Mouse (Mus musculus) heart, embryonic 11.5 days (tissue): Measurements from ENCODE around the gene Mki67. TPM values are rescaled to one million over a fixed set of nuclear protein-coding genes. Genes with fewer than 3 reads are reported as not detected.
A peak's percentile ranks its signal among the peaks of the same experiment; 100 is the strongest.

Experiments
- ATAC-seq: fragments of 200-750 bp; cut with Nextera tagmentation; replicated peaks from 2 replicates; pipeline ENCODE4 v1.8.0; 2017; ENCODE audit warnings: moderate library complexity; ENCODE audit not compliant: insufficient number of reproducible peaks, low FRiP score, low TSS enrichment
- H3K27ac ChIP-seq: fragments of 300-500 bp; sonication (generic); 2 replicates; pipeline ENCODE4 v1.5.1; 2014; ENCODE audit warnings: mild to moderate bottlenecking, low read depth, low read length
- H3K27me3 ChIP-seq: fragments of 300-500 bp; sonication (generic); 2 replicates; pipeline ENCODE4 v1.6.1; 2014; ENCODE audit warnings: mild to moderate bottlenecking, low read length, mixed read lengths; ENCODE audit not compliant: control insufficient read depth, insufficient read depth
- H3K36me3 ChIP-seq: fragments of 300-500 bp; sonication (generic); 2 replicates; pipeline ENCODE4 v1.6.1; 2014; ENCODE audit warnings: mild to moderate bottlenecking, low read length, moderate library complexity, mixed read lengths; ENCODE audit not compliant: control insufficient read depth, insufficient read depth
- H3K4me1 ChIP-seq: fragments of 300-500 bp; sonication (generic); 2 replicates; pipeline ENCODE4 v1.6.1; 2014; ENCODE audit warnings: low read length; ENCODE audit not compliant: control insufficient read depth, insufficient read depth
- H3K4me2 ChIP-seq: fragments of 300-500 bp; sonication (generic); 2 replicates; pipeline ENCODE4 v1.6.1; 2014; ENCODE audit warnings: mild to moderate bottlenecking, moderate library complexity
- H3K4me3 ChIP-seq: fragments of 300-500 bp; sonication (generic); 2 replicates; pipeline ENCODE4 v1.5.1; 2014; ENCODE audit warnings: low read depth, low read length
- H3K9ac ChIP-seq: fragments of 300-500 bp; sonication (generic); 2 replicates; pipeline ENCODE4 v1.6.1; 2014; ENCODE audit warnings: mild to moderate bottlenecking, low read depth, low read length, moderate library complexity
- H3K9me3 ChIP-seq: fragments of 300-500 bp; sonication (generic); replicated peaks from 2 replicates; pipeline ENCODE4 v1.6.1; 2016; ENCODE audit warnings: low read length; ENCODE audit not compliant: control insufficient read depth
- WGBS: fragments of 180-500 bp; shearing (Covaris S2); extraction: QIAGEN DNeasy Blood & Tissue Kit; methylation state at CpG from one replicate; pipeline ENCODE4 v1.1.7; 2014; ENCODE audit not compliant: insufficient replicate concordance; 5-methylcytosine and 5-hydroxymethylcytosine counted together
- polyA plus RNA-seq: library from polyadenylated mRNA; unstranded; fragments of >200 nt; fragmentation: Nextera tagmentation; extraction: Ambion mirVana; gene quantifications from 2 replicates; pipeline ENCODE4 v1.2.1, GENCODE M21; 2014

Mki67 gene
- polyA plus RNA-seq, 1 experiment from 2014 or later, result 52.6 TPM

- no peaks in the 10 kb centered on the region for H3K27me3 ChIP-seq
- H3K4me1 ChIP-seq, result no peaks in the 10 kb centered on the region
- no peak overlapping the region for H3K27ac ChIP-seq
- no peaks in the 10 kb centered on the region for H3K9me3 ChIP-seq
- peak overlapping the region; percentile 27; the same call in 1 of the 2 replicates for H3K4me2 ChIP-seq
- no peak overlapping the region for H3K4me3 ChIP-seq
- ATAC-seq, result no peak
- WGBS, result 62% methylated on average over 6 of the region's 6 CpGs
- H3K9ac ChIP-seq, result no peak overlapping the region
- H3K36me3 ChIP-seq, result no peaks in the 10 kb centered on the region
These were observed 7.6 kb upstream of the Mki67 start for GRCm38 (mm10) chr7:135723672-135724341.

- Histone ChIP-seq H3K36me3 (no peaks in the 10 kb centered on the region), H3K4me2 (peak overlapping the region; percentile 22), H3K9ac (peak overlapping the region; percentile 34; the same call in 1 of the 2 replicates), H3K4me3 (no peak overlapping the region), H3K9me3 (no peaks in the 10 kb centered on the region), H3K27ac (peak overlapping the region; percentile 91), H3K27me3 (no peaks in the 10 kb centered on the region), H3K4me1 (no peaks in the 10 kb centered on the region; the same call in 1 of the 2 replicates)
- ATAC-seq, result peak; percentile 36; the same call in 1 of the 2 replicates
- WGBS, result 71% methylated on average over 6 of the region's 6 CpGs
These were observed 6.1 kb upstream of the Mki67 start for GRCm38 (mm10) chr7:135722011-135722838.

GRCm38 (mm10) chr7:135721436-135721992 lies 5.4 kb upstream of the Mki67 start:
- H3K9me3 ChIP-seq, result no peaks in the 10 kb centered on the region
- peak overlapping the region; percentile 91 for H3K27ac ChIP-seq
- H3K4me1 ChIP-seq, result peaks cover 5% of the 10 kb centered on the region
- no peak overlapping the region for H3K4me3 ChIP-seq
- ATAC-seq, result peak; percentile 86
- peak overlapping the region; percentile 43; the same call in 1 of the 2 replicates for H3K9ac ChIP-seq
- 36% methylated on average over 7 of the region's 7 CpGs for WGBS
- H3K4me2 ChIP-seq, result peak overlapping the region; percentile 39
- H3K27me3 ChIP-seq, result no peaks in the 10 kb centered on the region
- no peaks in the 10 kb centered on the region for H3K36me3 ChIP-seq

GRCm38 (mm10) chr7:135716968-135717557 lies 902 bp upstream of the Mki67 start:
- Histone ChIP-seq H3K4me3 (peak overlapping the region; percentile 97), H3K9ac (peak overlapping the region; percentile 52; the same call in 1 of the 2 replicates), H3K36me3 (no peaks in the 10 kb centered on the region), H3K9me3 (no peaks in the 10 kb centered on the region), H3K27me3 (no peaks in the 10 kb centered on the region), H3K4me1 (peaks cover 17% of the 10 kb centered on the region), H3K4me2 (peak overlapping the region; percentile 62), H3K27ac (no peak overlapping the region; the same call in 1 of the 2 replicates)
- 63% methylated on average over 7 of the region's 7 CpGs for WGBS
- no peak for ATAC-seq

GRCm38 (mm10) chr7:135716445-135716877 lies 300 bp upstream of the Mki67 start:
- Histone ChIP-seq H3K4me3 (peak overlapping the region; percentile 97), H3K27me3 (no peaks in the 10 kb centered on the region), H3K9ac (peak overlapping the region; percentile 99), H3K4me2 (peak overlapping the region; percentile 76), H3K4me1 (peaks cover 17% of the 10 kb centered on the region), H3K27ac (peak overlapping the region; percentile 84; the same call in 1 of the 2 replicates), H3K36me3 (no peaks in the 10 kb centered on the region), H3K9me3 (no peaks in the 10 kb centered on the region)
- WGBS, result 0% methylated on average over 20 of the region's 28 CpGs
- ATAC-seq, result peak; percentile 95

- Histone ChIP-seq H3K9me3 (no peaks in the 10 kb centered on the region), H3K4me1 (peaks cover 17% of the 10 kb centered on the region), H3K36me3 (0 out of 2 replicates have a peak, but pooled peaks cover 2% of the 10 kb centered on the region), H3K27ac (peak overlapping the region; percentile 84; the same call in 1 of the 2 replicates), H3K27me3 (no peaks in the 10 kb centered on the region), H3K4me2 (peak overlapping the region; percentile 76), H3K4me3 (peak overlapping the region; percentile 97), H3K9ac (peak overlapping the region; percentile 99)
- WGBS, result 1% methylated on average over 7 of the region's 7 CpGs
- no peak for ATAC-seq
These were observed 995 bp downstream of the Mki67 start for GRCm38 (mm10) chr7:135715166-135715565.

- H3K27ac ChIP-seq, result no peak overlapping the region
- peaks cover 5% of the 10 kb centered on the region; the same call in 1 of the 2 replicates for H3K36me3 ChIP-seq
- H3K4me3 ChIP-seq, result peak overlapping the region; percentile 97
- peak overlapping the region; percentile 76 for H3K4me2 ChIP-seq
- WGBS, result 79% methylated on average over 8 of the region's 8 CpGs
- no peaks in the 10 kb centered on the region for H3K9me3 ChIP-seq
- H3K9ac ChIP-seq, result peak overlapping the region; percentile 52
- no peaks in the 10 kb centered on the region for H3K27me3 ChIP-seq
- ATAC-seq, result no peak
- H3K4me1 ChIP-seq, result peaks cover 17% of the 10 kb centered on the region
These were observed 2.8 kb downstream of the Mki67 start for GRCm38 (mm10) chr7:135713326-135713725.

GRCm38 (mm10) chr7:135712534-135712933 lies 3.6 kb downstream of the Mki67 start:
- peak overlapping the region; percentile 76 for H3K4me2 ChIP-seq
- no peaks in the 10 kb centered on the region for H3K9me3 ChIP-seq
- peak overlapping the region; percentile 97 for H3K4me3 ChIP-seq
- H3K27me3 ChIP-seq, result no peaks in the 10 kb centered on the region
- no peak overlapping the region for H3K27ac ChIP-seq
- H3K4me1 ChIP-seq, result peaks cover 17% of the 10 kb centered on the region
- H3K36me3 ChIP-seq, result peaks cover 5% of the 10 kb centered on the region; the same call in 1 of the 2 replicates
- ATAC-seq, result no peak
- 93% methylated on average over 1 of the region's 1 CpGs for WGBS
- no peak overlapping the region for H3K9ac ChIP-seq
